Mouse (Mus musculus): ENCODE measurements around the gene March2.
A peak's percentile ranks its signal among the peaks of the same experiment; 100 is the strongest.
"Not testable (repeated sequence)": the region's sequence is repeated elsewhere in the genome, so short reads cannot be mapped to it uniquely, and the experiment has no call there.

March2 gene

DNA sequence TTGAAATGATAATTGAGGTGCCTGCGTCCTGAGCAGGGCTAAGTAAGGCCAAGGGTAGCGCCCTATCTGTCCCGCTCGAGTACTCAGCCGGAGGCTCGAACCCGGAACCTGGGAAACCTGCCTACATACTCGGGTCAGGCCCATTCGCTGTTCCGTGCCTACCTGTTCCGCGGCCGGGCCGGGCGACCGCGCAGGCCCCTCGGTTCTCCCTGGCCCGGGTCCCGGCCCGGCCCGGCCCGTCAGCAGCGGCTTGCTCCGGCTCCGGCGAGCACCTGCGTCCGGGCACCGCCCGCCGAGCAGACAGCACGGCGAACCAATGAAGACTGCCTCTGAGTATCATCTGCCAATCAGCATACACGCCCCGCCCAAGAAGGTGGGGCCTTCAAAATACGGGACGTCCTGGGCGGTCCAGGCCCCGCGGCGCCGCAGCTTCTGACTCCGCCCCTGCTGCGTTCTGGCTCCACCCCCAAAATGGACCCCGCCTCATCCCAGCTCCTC is at the start of gene March2:
Gene March2 (minus strand): TSS at position 287 of the 498 bp plus-strand sequence.
- peak; percentile 95 to 97 for DNase-seq

- DNase-seq = no peak
Measured at GRCm38 (mm10) chr17:33766389-33766788, 47.9 kb upstream of the March2 start.

- DNase-seq = peak; percentile 100
Measured at GRCm38 (mm10) chr17:33760255-33761165, 42.0 kb upstream of the March2 start, which contains the start of gene Rab11b. TSS of gene Rab11b (minus strand) at chr17:33760530.

DNA sequence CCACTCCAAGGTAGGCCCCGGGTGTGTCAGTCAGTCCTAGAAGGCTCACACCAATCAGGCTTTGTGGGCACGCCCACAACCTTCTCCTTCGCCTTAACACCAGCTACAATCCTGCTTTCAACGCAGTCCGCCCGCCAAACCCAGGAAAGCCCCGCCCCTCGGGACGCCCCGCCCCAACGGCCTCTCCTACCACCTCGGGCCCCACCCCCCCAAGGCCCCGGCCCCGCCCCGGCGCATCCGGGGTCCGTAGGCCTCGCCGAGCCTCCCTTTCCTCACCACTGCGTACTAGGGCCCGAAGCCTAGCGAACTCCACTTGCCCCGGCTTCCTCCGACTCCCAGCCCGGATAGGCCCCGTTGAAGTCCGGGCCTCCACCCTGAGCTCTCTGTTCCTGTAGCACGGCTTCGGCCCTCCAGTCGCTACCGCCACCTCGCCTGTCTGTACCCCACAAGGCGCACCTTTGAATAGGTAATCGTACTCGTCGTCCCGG is 41.3 kb upstream of the March2 start:
- peak; percentile 91 to 92 for DNase-seq

- DNase-seq = peak; percentile 32 to 33
Measured at GRCm38 (mm10) chr17:33757231-33757630, 38.8 kb upstream of the March2 start.

DNA sequence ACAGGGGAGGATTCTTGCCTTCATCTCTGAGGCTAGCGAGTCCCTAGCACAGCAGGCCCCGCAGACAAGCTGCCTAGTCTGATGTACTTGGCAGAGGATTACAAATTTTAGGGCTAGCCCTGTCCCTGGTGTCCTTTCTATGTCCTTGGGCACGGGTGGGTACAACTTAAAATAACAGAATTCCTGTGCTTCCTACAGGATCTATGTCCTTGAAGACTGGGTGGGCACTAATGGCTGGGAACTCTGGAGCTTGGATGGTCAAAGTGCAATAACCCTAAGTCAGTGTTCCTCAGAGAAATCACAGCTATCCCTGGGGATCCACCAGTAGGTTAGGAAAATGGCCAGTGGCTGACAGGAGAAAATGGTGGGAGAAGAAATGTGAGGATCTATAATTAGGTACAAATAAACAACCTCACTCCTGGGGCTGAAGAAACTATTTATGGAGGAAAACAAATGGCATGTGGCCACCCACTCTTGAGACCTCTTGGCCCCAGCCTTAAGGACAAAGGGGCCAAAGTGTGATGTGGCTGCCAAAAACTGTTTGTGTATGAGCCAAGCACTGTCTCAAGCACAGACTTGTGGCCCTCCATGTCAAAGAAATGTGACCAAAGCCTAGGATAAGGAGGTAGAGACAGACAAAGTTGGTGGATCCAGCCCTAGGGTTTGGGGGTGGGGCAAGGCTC is 37.8 kb upstream of the March2 start:
- no peak for DNase-seq

DNA sequence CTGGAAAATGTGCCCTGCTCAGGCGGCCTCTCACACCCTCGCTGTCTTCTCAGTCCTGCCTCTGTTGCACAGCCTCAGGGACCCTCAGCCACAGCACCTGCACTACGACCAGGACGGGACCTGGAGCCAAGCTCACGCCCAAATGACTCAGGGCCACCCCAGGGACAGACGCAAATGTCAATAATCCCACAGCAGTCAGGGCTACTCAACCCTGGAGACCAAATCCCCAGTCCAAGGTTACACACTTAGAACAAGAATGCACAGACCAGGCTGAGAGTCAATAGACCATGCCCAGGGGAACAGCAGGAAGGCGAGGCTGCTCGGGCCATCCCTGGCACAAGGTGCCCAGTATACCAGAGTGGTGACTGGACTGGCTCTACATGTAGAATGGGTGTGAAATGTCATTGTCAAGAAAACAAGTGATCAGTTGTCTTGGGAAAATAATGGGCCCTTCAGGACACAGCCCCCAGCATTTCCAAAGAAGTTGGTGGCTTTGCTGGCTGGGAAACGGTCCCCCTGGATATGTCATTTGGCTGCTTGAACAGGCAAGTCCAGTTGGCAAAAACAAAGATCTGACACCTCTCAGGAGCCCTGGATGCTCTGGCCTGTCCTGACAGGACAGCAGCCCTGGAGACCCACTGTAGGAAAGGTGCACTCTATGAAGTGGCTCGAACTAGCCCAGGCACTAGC is 37.1 kb upstream of the March2 start:
- DNase-seq = peak in 1 of 2 experiments; percentile 15

- peak in 1 of 2 experiments; percentile 18 for DNase-seq
Measured at GRCm38 (mm10) chr17:33754656-33755055, 36.2 kb upstream of the March2 start.

GRCm38 (mm10) chr17:33752297-33752696 is 33.8 kb upstream of the March2 start:
- no peak for DNase-seq

- no peak for DNase-seq
Measured at GRCm38 (mm10) chr17:33751181-33751580, 32.7 kb upstream of the March2 start.

DNA sequence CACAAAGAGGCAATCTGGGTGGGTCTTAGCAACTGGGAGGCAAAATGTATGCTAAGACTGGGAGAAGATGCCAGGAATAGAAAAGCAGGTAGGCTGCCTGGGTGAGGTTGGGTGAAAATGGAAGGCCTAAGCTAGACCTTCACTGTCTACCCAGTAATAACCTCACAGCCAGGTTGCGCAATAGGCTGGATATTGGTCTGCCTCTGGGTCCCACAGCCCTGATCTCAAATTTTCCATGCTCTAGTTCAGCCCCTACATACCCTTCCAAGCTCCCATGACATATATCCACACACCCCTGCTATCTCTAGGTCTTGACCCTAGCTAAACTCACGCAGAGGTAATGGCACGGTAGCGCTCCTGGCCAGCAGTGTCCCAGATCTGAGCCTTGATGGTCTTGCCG is 31.0 kb upstream of the March2 start:
- DNase-seq = no peak

- DNase-seq = peak in 1 of 2 experiments; percentile 42
Measured at GRCm38 (mm10) chr17:33746011-33746410, 27.5 kb upstream of the March2 start.

DNA sequence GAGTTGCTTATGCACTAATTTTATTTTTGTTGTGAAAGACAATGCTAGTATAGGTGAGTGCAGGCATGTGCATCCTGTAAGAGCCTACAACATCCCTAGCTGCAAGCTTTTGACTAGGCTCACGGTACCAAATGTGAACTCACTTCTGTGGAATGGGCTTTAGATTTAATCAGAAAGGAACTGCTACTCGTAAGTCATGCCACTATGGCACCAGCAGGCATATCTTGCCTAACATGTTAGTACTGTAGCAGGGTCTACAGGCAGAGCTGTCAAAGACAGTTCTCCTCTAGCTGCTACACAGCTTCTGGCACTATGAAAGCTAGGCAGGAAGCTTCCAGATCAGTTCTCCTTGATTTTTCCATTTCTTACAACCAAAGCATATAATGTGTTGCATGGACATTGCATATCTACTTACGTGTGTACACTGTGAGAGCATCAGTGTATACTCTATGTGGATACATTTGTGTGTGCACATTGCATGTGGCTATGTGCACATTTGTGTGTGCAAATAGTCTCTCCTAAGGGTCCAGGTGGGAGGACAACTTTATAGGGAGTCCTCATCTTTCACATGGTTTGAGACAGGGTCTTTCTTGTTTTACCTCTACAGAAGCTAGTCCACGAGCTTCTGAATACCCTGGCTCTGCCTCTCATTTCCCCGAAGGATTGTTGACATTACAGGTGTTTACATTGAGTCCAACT is 26.4 kb upstream of the March2 start:
- no peak for DNase-seq

GRCm38 (mm10) chr17:33742420-33742819 is 23.9 kb upstream of the March2 start:
- DNase-seq = no peak

DNA sequence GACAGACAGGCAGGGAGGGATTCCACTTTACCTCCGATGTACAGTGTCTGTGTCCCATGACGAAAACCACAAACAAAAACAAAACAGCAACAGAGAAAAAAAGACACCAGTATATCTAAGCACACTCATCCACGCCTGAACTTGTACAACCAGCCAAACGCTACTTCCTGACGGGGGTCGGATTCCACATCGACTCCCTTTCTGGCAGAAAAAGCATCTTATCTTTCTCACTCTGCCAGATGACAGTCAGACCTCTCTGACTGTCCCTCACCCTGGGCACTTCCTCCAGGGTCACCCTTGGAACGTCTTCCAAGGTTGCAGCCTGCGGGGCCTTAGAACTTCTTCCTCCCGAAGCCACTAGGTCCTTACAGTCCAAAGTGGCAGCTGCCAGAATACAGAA is 15.1 kb upstream of the March2 start:
- not testable (repeated sequence) for DNase-seq

GRCm38 (mm10) chr17:33732556-33733083 is 14.2 kb upstream of the March2 start:
- not testable (repeated sequence) for DNase-seq

DNA sequence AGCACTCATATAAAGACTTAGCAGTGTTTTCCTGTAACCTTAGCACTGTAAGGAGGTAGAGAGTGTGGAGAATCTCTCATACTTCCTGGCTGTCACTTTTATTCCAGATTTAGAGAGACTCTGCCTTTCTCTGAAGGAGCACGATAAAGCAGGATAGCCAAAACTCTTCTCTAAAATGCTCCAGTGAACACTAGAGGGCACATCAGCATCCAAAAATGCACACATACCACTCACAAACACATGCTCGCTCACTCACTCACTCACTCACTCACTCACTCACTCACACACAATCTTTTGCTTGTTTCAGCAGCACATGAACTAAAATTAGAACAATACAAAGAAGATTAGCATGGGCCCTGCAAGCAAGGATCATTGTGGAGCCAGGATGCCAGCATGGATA is 10.7 kb upstream of the March2 start:
- DNase-seq = no peak

GRCm38 (mm10) chr17:33728396-33728795 is 9.9 kb upstream of the March2 start:
- DNase-seq = no peak

DNA sequence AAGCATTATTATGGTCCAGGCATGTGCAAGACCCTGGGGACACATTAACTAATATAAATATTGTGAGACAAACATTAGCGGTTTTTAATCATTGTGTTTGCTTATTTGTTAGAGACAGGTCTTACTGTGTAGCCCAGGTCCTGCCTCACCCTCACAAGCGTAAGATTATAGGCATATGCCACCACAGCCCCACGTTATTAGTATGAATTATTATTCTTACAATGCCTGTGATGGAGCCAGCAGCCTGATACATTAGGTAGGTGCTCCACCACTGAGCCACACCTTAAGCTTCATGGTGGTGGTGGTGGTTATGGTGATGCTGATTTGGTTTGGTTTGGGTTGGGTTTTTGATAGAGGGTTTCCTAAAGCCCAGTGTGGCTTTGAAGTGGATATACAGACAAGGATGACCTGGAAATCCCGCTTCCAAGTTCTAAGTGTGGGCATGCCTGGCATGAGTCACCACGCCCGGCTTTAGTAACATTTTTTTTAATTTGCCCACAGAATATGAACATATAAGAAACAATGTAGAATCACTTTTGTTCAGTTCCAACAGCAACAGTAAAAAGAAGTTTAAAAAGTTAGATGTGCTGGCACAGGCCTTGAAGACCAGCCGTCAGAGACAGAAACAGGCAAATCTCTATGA is 1.4 kb upstream of the March2 start:
- DNase-seq = no peak

GRCm38 (mm10) chr17:33718944-33719725 is 665 bp upstream of the March2 start:
- DNase-seq = no peak

DNA sequence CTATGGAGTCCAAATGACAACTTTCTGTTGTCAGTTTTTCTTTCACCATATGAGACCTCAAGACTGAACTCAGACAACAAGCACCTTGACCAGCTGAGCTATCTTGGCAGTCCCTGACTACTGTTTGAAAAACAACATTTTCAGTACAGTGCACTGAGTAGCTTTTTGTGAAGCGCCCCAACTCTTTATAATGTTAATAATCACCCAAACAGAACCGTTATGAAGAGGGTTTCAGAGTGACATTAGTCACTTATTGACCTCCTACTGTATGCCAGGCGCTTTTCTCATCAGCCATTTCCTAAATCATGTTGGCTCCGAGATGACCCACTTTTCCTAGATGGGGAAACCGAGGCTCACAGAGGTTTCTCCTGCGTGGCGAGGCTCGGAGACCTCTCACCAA is 488 bp downstream of the March2 start:
- DNase-seq = no peak
